Mouse (Mus musculus) layer of hippocampus, postnatal 14 days (tissue): Measurements from ENCODE around the gene Msh5. TPM values are rescaled to one million over a fixed set of nuclear protein-coding genes. Genes with fewer than 3 reads are reported as not detected.

Experiments
- total RNA-seq, 2 experiments: library from RNA; stranded (reverse); gene quantifications; 2 replicates each; pipeline ENCODE4 v1.2.3; 2021

Msh5 gene
- total RNA-seq, 2 experiments from 2014 or later: 0.79 to 1.9 TPM

Other genes with a start within 250 kb of the Msh5 start
- not detected for gene Cyp21a1, start 242.2 kb downstream of the Msh5 start, total RNA-seq
- gene Stk19, start 209.8 kb downstream of the Msh5 start, total RNA-seq: 10 to 100 TPM; 59.6 to 62.9 TPM
- 10 to 100 TPM; 35.9 to 39.3 TPM for gene Dxo, start 209.7 kb downstream of the Msh5 start, total RNA-seq
- gene Skiv2l, start 196.5 kb downstream of the Msh5 start, total RNA-seq: 10 to 100 TPM; 70.8 to 76.4 TPM
- gene Nelfe, start 196.4 kb downstream of the Msh5 start, total RNA-seq: 10 to 100 TPM; 29.6 to 30.9 TPM
- under 1 TPM in 1 of 2 experiments, not detected in 1; 0.23 TPM for gene Cfb, start 184.2 kb downstream of the Msh5 start, total RNA-seq
- 1 to 10 TPM; 6.4 to 8.1 TPM for gene Zbtb12, start 167.3 kb downstream of the Msh5 start, total RNA-seq
- gene Gm20547, start 164.7 kb downstream of the Msh5 start, total RNA-seq: not detected
- 1 to 10 TPM; 2.0 to 3.7 TPM for gene C2, start 148.5 kb downstream of the Msh5 start, total RNA-seq
- 100 to 1,000 TPM; 168 to 173 TPM for gene Ehmt2, start 148.3 kb downstream of the Msh5 start, total RNA-seq
- gene Slc44a4, start 132.3 kb downstream of the Msh5 start, total RNA-seq: under 1 TPM; 0.18 to 0.38 TPM
- gene Neu1, start 115.5 kb downstream of the Msh5 start, total RNA-seq: 10 to 100 TPM; 31.9 to 32.9 TPM
- gene Hspa1b, start 87.5 kb downstream of the Msh5 start, total RNA-seq: 10 to 100 TPM; 12.5 TPM
- not detected for gene Gm20481, start 76.8 kb downstream of the Msh5 start, total RNA-seq
- 10 to 100 TPM; 12.4 to 13.1 TPM for gene Hspa1a, start 74.6 kb downstream of the Msh5 start, total RNA-seq
- gene Hspa1l, start 74.0 kb downstream of the Msh5 start, total RNA-seq: under 1 TPM; 0.38 to 0.44 TPM
- 10 to 100 TPM; 19.4 to 25.0 TPM for gene Lsm2, start 64.9 kb downstream of the Msh5 start, total RNA-seq
- gene Vars, start 45.8 kb downstream of the Msh5 start, total RNA-seq: 10 to 100 TPM; 52.9 to 55.9 TPM
- under 1 TPM; 0.14 to 0.21 TPM for gene Vwa7, start 30.2 kb downstream of the Msh5 start, total RNA-seq
- gene Sapcd1, start 18.7 kb downstream of the Msh5 start, total RNA-seq: 1 to 10 TPM; 1.8 to 2.6 TPM
- gene Clic1, start 3.2 kb upstream of the Msh5 start, total RNA-seq: 10 to 100 TPM; 11.7 to 14.8 TPM
- gene Ddah2, start 12.3 kb upstream of the Msh5 start, total RNA-seq: 10 to 100 TPM; 26.4 to 33.1 TPM
- not detected for gene Ly6g6c, start 18.6 kb upstream of the Msh5 start, total RNA-seq
- not detected for gene Mpig6b, start 19.4 kb upstream of the Msh5 start, total RNA-seq
- gene Ly6g6e, start 30.2 kb upstream of the Msh5 start, total RNA-seq: 1 to 10 TPM; 1.6 to 1.8 TPM
- 1 to 10 TPM; 1.2 to 2.6 TPM for gene Ly6g6d, start 31.3 kb upstream of the Msh5 start, total RNA-seq
- not detected for gene Ly6g6f, start 38.9 kb upstream of the Msh5 start, total RNA-seq
- gene Abhd16a, start 42.5 kb upstream of the Msh5 start, total RNA-seq: 10 to 100 TPM; 88.8 to 93.0 TPM
- gene Ly6g5c, start 61.5 kb upstream of the Msh5 start, total RNA-seq: not detected
- gene Ly6g5b, start 68.7 kb upstream of the Msh5 start, total RNA-seq: under 1 TPM; 0.67 to 0.74 TPM
- 10 to 100 TPM; 10.2 to 13.2 TPM for gene Gpank1, start 74.7 kb upstream of the Msh5 start, total RNA-seq
- 100 to 1,000 TPM; 174 to 179 TPM for gene Csnk2b, start 75.3 kb upstream of the Msh5 start, total RNA-seq
- gene D17H6S53E, start 79.6 kb upstream of the Msh5 start, total RNA-seq: 10 to 100 TPM; 20.8 to 26.1 TPM
- gene Apom, start 85.3 kb upstream of the Msh5 start, total RNA-seq: not detected
- gene Bag6, start 88.4 kb upstream of the Msh5 start, total RNA-seq: 100 to 1,000 TPM; 289 TPM
- gene Prrc2a, start 118.2 kb upstream of the Msh5 start, total RNA-seq: 100 to 1,000 TPM; 305 to 314 TPM
- 10 to 100 TPM in 1 of 2 experiments, 1 to 10 TPM in 1; 9.9 to 10.4 TPM for gene Aif1, start 129.3 kb upstream of the Msh5 start, total RNA-seq
- gene Lst1, start 141.7 kb upstream of the Msh5 start, total RNA-seq: 10 to 100 TPM in 1 of 2 experiments, 1 to 10 TPM in 1; 8.2 to 12.1 TPM
- 1 to 10 TPM in 1 of 2 experiments, under 1 TPM in 1; 0.55 to 1.0 TPM for gene Ltb, start 147.7 kb upstream of the Msh5 start, total RNA-seq
- under 1 TPM in 1 of 2 experiments, not detected in 1; 0.31 TPM for gene Tnf, start 155.3 kb upstream of the Msh5 start, total RNA-seq
- 1 to 10 TPM in 1 of 2 experiments, under 1 TPM in 1; 0.62 to 1.1 TPM for gene Lta, start 158.6 kb upstream of the Msh5 start, total RNA-seq
- not detected for gene Gm16181, start 174.1 kb upstream of the Msh5 start, total RNA-seq
- gene Atp6v1g2, start 186.9 kb upstream of the Msh5 start, total RNA-seq: 100 to 1,000 TPM; 485 to 488 TPM
- 10 to 100 TPM; 13.2 to 14.5 TPM for gene Nfkbil1, start 189.0 kb upstream of the Msh5 start, total RNA-seq
- 100 to 1,000 TPM; 234 to 244 TPM for gene Ddx39b, start 195.0 kb upstream of the Msh5 start, total RNA-seq
- 10 to 100 TPM; 14.5 to 14.8 TPM for gene H2-D1, start 216.0 kb upstream of the Msh5 start, total RNA-seq